Mouse (Mus musculus): ENCODE results near the gene Ugt1a1.
"Not testable (repeated sequence)": the region's sequence is repeated elsewhere in the genome, so short reads cannot be mapped to it uniquely, and the experiment has no call there.

The Ugt1a1 gene

GRCm38 (mm10) chr1:88218051-88218450, 6.3 kb downstream of the Ugt1a1 start:
- DNase-seq (ENCODE audit: low read depth, low spot score), result peak; percentile 5

GRCm38 (mm10) chr1:88218591-88218990, 6.8 kb downstream of the Ugt1a1 start:
- no peak for DNase-seq (ENCODE audit: low read depth, low spot score)

- no peak for DNase-seq (ENCODE audit: low read depth, low spot score)
Measured at GRCm38 (mm10) chr1:88219054-88219453, 7.3 kb downstream of the Ugt1a1 start.

- no peak for DNase-seq (ENCODE audit: low read depth, low spot score)
Measured at GRCm38 (mm10) chr1:88220336-88220735, 8.6 kb downstream of the Ugt1a1 start.

GRCm38 (mm10) chr1:88222216-88222615, 10.5 kb downstream of the Ugt1a1 start:
- DNase-seq (ENCODE audit: low read depth, low spot score), result no peak

- not testable (repeated sequence) for DNase-seq (ENCODE audit: low read depth, low spot score)
Measured at GRCm38 (mm10) chr1:88223011-88223515, 11.3 kb downstream of the Ugt1a1 start.

- DNase-seq (ENCODE audit: low read depth, low spot score), result no peak
Measured at GRCm38 (mm10) chr1:88223591-88223990, 11.8 kb downstream of the Ugt1a1 start.

GRCm38 (mm10) chr1:88224029-88224776, 12.4 kb downstream of the Ugt1a1 start:
- no peak for DNase-seq (ENCODE audit: low read depth, low spot score)

GRCm38 (mm10) chr1:88225301-88225700, 13.5 kb downstream of the Ugt1a1 start:
- DNase-seq (ENCODE audit: low read depth, low spot score), result not testable (repeated sequence)

GRCm38 (mm10) chr1:88225741-88226140, 14.0 kb downstream of the Ugt1a1 start:
- no peak for DNase-seq (ENCODE audit: low read depth, low spot score)

GRCm38 (mm10) chr1:88226670-88227379, 15.1 kb downstream of the Ugt1a1 start, which contains the start of gene Mroh2a:
Gene Mroh2a, plus strand, starts transcription at chr1:88226986.
- DNase-seq (ENCODE audit: low read depth, low spot score), result no peak

GRCm38 (mm10) chr1:88227482-88227881, 15.7 kb downstream of the Ugt1a1 start:
- no peak for DNase-seq (ENCODE audit: low read depth, low spot score)

GRCm38 (mm10) chr1:88228121-88228520, 16.4 kb downstream of the Ugt1a1 start:
- no peak for DNase-seq (ENCODE audit: low read depth, low spot score)

GRCm38 (mm10) chr1:88229566-88229965, 17.8 kb downstream of the Ugt1a1 start:
- DNase-seq (ENCODE audit: low read depth, low spot score), result no peak

GRCm38 (mm10) chr1:88229986-88230385, 18.2 kb downstream of the Ugt1a1 start:
- DNase-seq (ENCODE audit: low read depth, low spot score), result no peak

- DNase-seq (ENCODE audit: low read depth, low spot score), result no peak
Measured at GRCm38 (mm10) chr1:88230421-88230820, 18.7 kb downstream of the Ugt1a1 start.

- no peak for DNase-seq (ENCODE audit: low read depth, low spot score)
Measured at GRCm38 (mm10) chr1:88230981-88231802, 19.4 kb downstream of the Ugt1a1 start.

GRCm38 (mm10) chr1:88231803-88232499, 20.2 kb downstream of the Ugt1a1 start:
- DNase-seq (ENCODE audit: low read depth, low spot score), result no peak

- no peak for DNase-seq (ENCODE audit: low read depth, low spot score)
Measured at GRCm38 (mm10) chr1:88232664-88233380, 21.1 kb downstream of the Ugt1a1 start.

GRCm38 (mm10) chr1:88233421-88234247, 21.9 kb downstream of the Ugt1a1 start:
- DNase-seq (ENCODE audit: low read depth, low spot score), result no peak

Measured in WW6 (cell line).